Mouse (Mus musculus) cerebellum, adult 2 months (tissue): ENCODE results near the gene Stab1.

ENCODE experiments used
- CTCF ChIP-seq: fragments of 200-500 bp; IDR thresholded peaks from 2 replicates; pipeline ENCODE4 v1.5.1; 2011; ENCODE audit warnings: low read depth, mild to moderate bottlenecking, control low read depth, low read length, moderate library complexity, borderline replicate concordance; ENCODE audit not compliant: insufficient read depth
- POLR2A ChIP-seq: fragments of 200-500 bp; IDR thresholded peaks from 2 replicates; pipeline ENCODE4 v1.6.1; 2011; ENCODE audit warnings: low read length, control low read depth, borderline replicate concordance; ENCODE audit not compliant: insufficient read depth

- TF ChIP-seq POLR2A (no peak), CTCF (no peak)
Measured at GRCm38 (mm10) chr14:31105156-31105555, 63.3 kb downstream of the Stab1 start.
